Mouse (Mus musculus) forebrain, postnatal 0 days (tissue): ENCODE results near the gene Rora. TPM values are rescaled to one million over a fixed set of nuclear protein-coding genes. Genes with fewer than 3 reads are reported as not detected.

Source experiments
- ATAC-seq: fragments of 200-750 bp; cut with Nextera tagmentation; 2 replicates; pipeline ENCODE4 v1.8.0; 2017; ENCODE audit warnings: mild to moderate bottlenecking, moderate library complexity
- DNase-seq: peaks from one replicate; pipeline ENCODE4 v3.0.0-alpha.2; 2015
- H3K27ac ChIP-seq: fragments of 300-500 bp; sonication (generic); 2 replicates; pipeline ENCODE4 v1.5.1; 2014; ENCODE audit warnings: low read depth, mild to moderate bottlenecking, antibody characterized with exemption, low read length, moderate library complexity, mixed read lengths
- H3K27me3 ChIP-seq: fragments of 300-500 bp; sonication (generic); 2 replicates; pipeline ENCODE4 v1.6.1; 2014; ENCODE audit warnings: mild to moderate bottlenecking, low read length, mixed read lengths; ENCODE audit not compliant: insufficient read depth
- H3K36me3 ChIP-seq: fragments of 300-500 bp; sonication (generic); 2 replicates; pipeline ENCODE4 v1.6.1; 2014; ENCODE audit warnings: mild to moderate bottlenecking, moderate library complexity; ENCODE audit not compliant: insufficient read depth
- H3K4me1 ChIP-seq: fragments of 300-500 bp; sonication (generic); 2 replicates; pipeline ENCODE4 v1.6.1; 2014; ENCODE audit warnings: antibody characterized with exemption; ENCODE audit not compliant: insufficient read depth
- H3K4me2 ChIP-seq: fragments of 300-500 bp; sonication (generic); 2 replicates; pipeline ENCODE4 v1.6.1; 2014; ENCODE audit warnings: low read depth, mild to moderate bottlenecking, moderate library complexity
- H3K4me3 ChIP-seq: fragments of 300-500 bp; sonication (generic); 2 replicates; pipeline ENCODE4 v1.5.1; 2014; ENCODE audit warnings: low read depth, low read length, mixed read lengths
- H3K9ac ChIP-seq: fragments of 300-500 bp; sonication (generic); 2 replicates; pipeline ENCODE4 v1.6.1; 2014; ENCODE audit warnings: mild to moderate bottlenecking
- H3K9me3 ChIP-seq: fragments of 300-500 bp; sonication (generic); 2 replicates; pipeline ENCODE4 v1.6.1; 2016; ENCODE audit warnings: low read length
- CTCF ChIP-seq: sonication (generic); IDR thresholded peaks from 2 replicates; pipeline ENCODE4 v1.5.1; 2016; ENCODE audit warnings: antibody characterized with exemption, control low read depth, low read depth
- WGBS: fragments of 180-500 bp; shearing (Covaris S2); extraction: QIAGEN DNeasy Blood & Tissue Kit; methylation state at CpG from one replicate; pipeline ENCODE4 v1.1.7; 2014; 5-methylcytosine and 5-hydroxymethylcytosine counted together
- polyA plus RNA-seq: library from polyadenylated mRNA; unstranded; fragments of >200 nt; fragmentation: Nextera tagmentation; extraction: Ambion mirVana; gene quantifications from 2 replicates; pipeline ENCODE4 v1.2.1, GENCODE M21; 2015
- total RNA-seq: library from RNA; depleted of rRNA; stranded (reverse); fragments of >200 nt; gene quantifications from 2 replicates; pipeline ENCODE4 v1.2.3, GENCODE M21; 2014

Gene Rora
- total and polyA plus RNA-seq, 2 experiments from 2014 or later = 9.8 to 23.9 TPM

DNA sequence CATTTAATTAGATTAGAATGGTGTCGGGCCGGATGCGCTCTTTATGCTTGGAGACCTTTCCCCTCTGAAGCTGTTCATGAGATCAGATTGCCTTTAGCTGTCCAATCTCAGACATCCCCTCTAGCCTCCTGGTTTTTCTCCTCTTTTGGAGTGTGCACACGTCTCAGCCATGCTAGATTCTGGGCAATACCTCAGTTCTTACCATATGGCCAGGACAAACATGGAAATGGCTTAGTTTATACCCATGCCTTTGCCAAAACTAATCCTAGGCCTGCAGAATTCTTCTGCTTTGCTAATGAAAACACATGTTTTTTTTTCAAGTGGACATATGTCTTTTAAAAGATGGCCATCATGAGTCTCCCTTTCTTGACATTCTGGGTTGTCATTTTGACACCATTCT lies 46.3 kb downstream of the Rora start:
- Histone ChIP-seq H3K4me3 (no peak overlapping the region), H3K9me3 (no peaks in the 10 kb centered on the region), H3K4me2 (no peak overlapping the region), H3K36me3 (no peaks in the 10 kb centered on the region), H3K27me3 (0 out of 2 replicates have a peak, but pooled peaks cover 3% of the 10 kb centered on the region), H3K4me1 (peaks cover 3% of the 10 kb centered on the region; the same call in 1 of the 2 replicates), H3K9ac (no peak overlapping the region), H3K27ac (no peak overlapping the region)
- 69% methylated on average over 4 of the region's 4 CpGs for WGBS
- no peak for ATAC-seq
- DNase-seq = no peak
- TF ChIP-seq CTCF = no peak

DNA sequence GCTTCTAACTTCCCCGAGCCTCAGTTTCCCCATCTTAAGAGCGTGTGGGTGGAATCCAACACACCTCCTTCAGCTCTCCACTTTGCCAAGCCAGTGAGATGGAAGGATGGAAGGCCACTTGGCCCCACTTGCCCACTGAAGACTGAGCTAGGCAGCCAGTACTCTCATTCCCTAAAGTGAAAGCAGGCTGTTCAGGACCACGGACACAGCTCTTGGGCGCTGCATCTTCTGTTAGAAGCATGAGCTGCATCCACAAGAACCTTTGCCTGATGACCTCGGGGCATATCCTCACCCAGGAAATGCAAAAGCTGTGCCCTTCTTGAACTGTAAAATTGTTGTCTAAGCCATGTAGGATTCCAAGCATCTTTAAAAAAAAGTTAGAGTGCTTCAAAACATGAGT lies 54.0 kb downstream of the Rora start:
- Histone ChIP-seq H3K9ac (no peak overlapping the region), H3K4me1 (no peaks in the 10 kb centered on the region; the same call in 1 of the 2 replicates), H3K4me2 (no peak overlapping the region), H3K27ac (no peak overlapping the region), H3K27me3 (no peaks in the 10 kb centered on the region), H3K36me3 (no peaks in the 10 kb centered on the region), H3K4me3 (no peak overlapping the region), H3K9me3 (no peaks in the 10 kb centered on the region)
- DNase-seq = no peak
- TF ChIP-seq CTCF = no peak
- 76% methylated on average over 5 of the region's 5 CpGs for WGBS
- ATAC-seq = no peak

DNA sequence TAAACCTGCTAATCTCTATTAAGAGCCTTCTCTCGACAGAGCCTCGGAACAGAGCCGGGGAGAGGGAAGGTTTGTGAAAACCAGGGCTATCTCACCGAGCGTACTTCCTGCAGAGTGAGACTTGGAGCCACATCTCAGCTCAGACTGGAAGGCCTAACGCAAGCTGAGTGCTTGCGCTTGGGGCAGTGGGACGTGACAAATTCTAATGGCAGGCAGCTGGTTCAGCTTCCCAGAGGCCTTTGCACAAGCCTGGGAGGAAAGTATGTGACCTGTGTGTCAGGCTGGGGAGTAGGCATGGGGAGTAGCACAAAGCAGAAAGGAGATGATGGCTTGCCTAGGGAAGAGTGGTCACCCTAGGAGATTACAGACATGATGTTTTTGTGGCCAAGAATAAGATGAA lies 55.6 kb downstream of the Rora start:
- Histone ChIP-seq H3K9me3 (no peaks in the 10 kb centered on the region), H3K4me3 (no peak overlapping the region), H3K9ac (no peak overlapping the region), H3K4me1 (no peaks in the 10 kb centered on the region; the same call in 1 of the 2 replicates), H3K27me3 (no peaks in the 10 kb centered on the region), H3K27ac (no peak overlapping the region), H3K36me3 (no peaks in the 10 kb centered on the region), H3K4me2 (no peak overlapping the region)
- DNase-seq = no peak
- WGBS = 66% methylated on average over 8 of the region's 8 CpGs
- ATAC-seq = no peak
- no peak for TF ChIP-seq CTCF

DNA sequence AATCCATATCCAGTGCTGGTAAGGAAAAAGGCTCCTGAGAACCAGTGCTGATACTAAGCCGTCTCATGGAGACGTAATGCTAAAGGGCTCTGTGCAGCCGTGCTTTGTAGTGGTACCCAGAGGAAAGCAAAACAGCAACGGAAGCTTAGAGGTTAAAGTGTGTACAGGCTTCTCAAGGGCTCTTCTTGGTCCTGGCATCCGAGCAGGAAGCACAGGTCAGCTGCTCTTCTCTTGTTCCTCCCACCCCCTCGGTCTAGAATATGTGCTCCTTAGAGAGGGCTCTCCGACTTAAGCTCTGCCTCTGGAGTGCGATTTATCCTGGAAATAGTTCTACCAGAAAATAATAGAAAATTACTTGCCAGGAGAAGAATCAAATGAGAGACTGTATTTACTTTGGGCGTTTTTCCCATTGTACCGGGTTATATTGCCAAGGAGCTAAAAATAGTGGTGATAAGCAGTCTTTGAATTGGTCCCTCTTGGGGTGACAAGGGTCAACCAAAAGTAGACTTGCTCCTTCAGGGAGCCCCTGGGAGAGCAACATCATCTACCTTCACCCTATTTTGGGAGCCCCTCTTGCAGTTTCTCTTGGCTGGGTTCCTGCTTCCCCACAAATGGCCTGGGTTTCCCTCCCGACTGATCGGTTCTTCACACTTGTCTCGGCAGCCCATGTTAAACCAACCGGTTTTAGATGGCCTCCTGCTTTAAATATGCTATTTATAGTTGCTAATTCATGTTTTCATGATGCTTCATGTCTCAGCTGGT lies 57.5 kb downstream of the Rora start:
- Histone ChIP-seq H3K4me1 (no peaks in the 10 kb centered on the region; the same call in 1 of the 2 replicates), H3K4me2 (no peak overlapping the region), H3K27me3 (no peaks in the 10 kb centered on the region), H3K4me3 (no peak overlapping the region), H3K36me3 (no peaks in the 10 kb centered on the region), H3K27ac (no peak overlapping the region), H3K9me3 (no peaks in the 10 kb centered on the region), H3K9ac (no peak overlapping the region)
- ATAC-seq (0 out of 2 replicates have a peak, but pooled peaks have one; percentile 29), DNase-seq (no peak)
- TF ChIP-seq CTCF = no peak
- WGBS = 67% methylated on average over 14 of the region's 14 CpGs

DNA sequence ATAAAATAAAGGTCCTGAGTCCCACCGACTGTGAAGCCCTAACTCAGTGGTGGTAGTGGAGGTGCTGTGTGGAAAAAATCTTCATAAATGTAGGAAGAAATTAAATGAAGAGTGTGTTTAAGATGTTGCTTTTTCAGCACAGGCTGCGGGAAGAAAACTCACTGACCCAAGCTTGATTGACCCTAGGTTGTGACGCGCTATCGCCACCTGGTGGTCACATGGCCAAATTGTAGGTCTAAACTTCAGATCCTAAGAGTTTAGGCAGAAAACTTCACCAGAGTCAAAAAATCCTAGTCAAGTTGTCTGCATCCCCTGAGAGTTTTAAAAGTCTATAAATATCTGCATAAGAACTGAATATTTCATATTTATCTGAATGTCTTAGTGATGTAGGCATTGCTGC lies 63.4 kb downstream of the Rora start:
- H3K27me3 ChIP-seq = no peaks in the 10 kb centered on the region
- DNase-seq (peak; percentile 48), ATAC-seq (no peak)
- H3K36me3 ChIP-seq = no peaks in the 10 kb centered on the region
- H3K4me2 ChIP-seq = no peak overlapping the region
- H3K9me3 ChIP-seq = no peaks in the 10 kb centered on the region
- H3K9ac ChIP-seq = no peak overlapping the region
- H3K27ac ChIP-seq = no peak overlapping the region
- no peak overlapping the region for H3K4me3 ChIP-seq
- WGBS = 15% methylated on average over 5 of the region's 5 CpGs
- no peaks in the 10 kb centered on the region for H3K4me1 ChIP-seq
- peak; percentile 62 for TF ChIP-seq CTCF

DNA sequence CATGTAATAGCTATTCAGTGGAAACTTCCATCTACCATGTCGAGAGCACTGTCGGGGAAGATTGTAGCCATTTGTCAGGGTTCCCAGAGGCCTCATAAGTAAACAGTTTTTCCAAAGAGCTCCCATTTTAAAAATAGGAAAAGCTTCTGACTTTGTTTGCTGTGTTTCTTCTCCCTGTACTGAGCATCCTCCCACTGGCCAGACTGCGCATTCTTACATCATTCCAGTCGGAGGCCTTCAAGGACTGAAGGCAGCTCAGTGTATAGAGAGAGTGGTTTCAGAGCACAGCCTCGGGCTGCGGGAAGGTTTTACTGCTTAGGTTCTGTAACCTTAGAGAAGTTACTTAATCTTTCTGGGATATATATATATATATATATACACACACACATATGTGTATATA lies 64.8 kb downstream of the Rora start:
- no peak overlapping the region for H3K4me3 ChIP-seq
- H3K36me3 ChIP-seq = no peaks in the 10 kb centered on the region
- H3K27ac ChIP-seq = no peak overlapping the region
- H3K9me3 ChIP-seq = no peaks in the 10 kb centered on the region
- H3K4me2 ChIP-seq = no peak overlapping the region
- H3K27me3 ChIP-seq = no peaks in the 10 kb centered on the region
- no peak for DNase-seq
- no peak overlapping the region for H3K9ac ChIP-seq
- no peak for TF ChIP-seq CTCF
- ATAC-seq = no peak
- H3K4me1 ChIP-seq = no peaks in the 10 kb centered on the region
- WGBS = 91% methylated on average over 6 of the region's 6 CpGs

DNA sequence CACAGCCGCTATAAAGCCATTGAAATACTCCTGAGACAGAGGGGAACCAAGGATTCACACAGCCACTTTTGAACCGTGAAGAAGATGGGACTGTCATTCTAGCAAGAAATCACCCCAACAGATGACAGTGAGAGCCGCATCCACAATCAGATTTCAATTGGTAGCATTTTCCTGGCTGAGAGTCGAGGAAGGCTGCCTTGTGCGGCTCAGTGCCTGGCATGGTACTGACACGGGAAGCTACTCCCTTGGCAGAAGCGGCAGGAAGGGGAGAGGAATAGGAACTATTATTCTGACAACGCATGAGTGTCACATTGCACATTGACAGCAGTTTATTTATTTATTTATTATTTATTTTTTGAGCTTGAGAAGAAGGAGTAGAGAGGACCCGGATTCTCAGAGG lies 65.7 kb downstream of the Rora start:
- DNase-seq (no peak), ATAC-seq (no peak)
- TF ChIP-seq CTCF = no peak
- Histone ChIP-seq H3K9me3 (no peaks in the 10 kb centered on the region), H3K27me3 (no peaks in the 10 kb centered on the region), H3K9ac (no peak overlapping the region), H3K4me3 (no peak overlapping the region), H3K27ac (no peak overlapping the region), H3K36me3 (no peaks in the 10 kb centered on the region), H3K4me1 (no peaks in the 10 kb centered on the region), H3K4me2 (no peak overlapping the region)
- 68% methylated on average over 9 of the region's 9 CpGs for WGBS
